Mouse (Mus musculus) MEL (cell line): ENCODE results near the gene Gm26992. TPM values are rescaled to one million over a fixed set of nuclear protein-coding genes. Genes with fewer than 3 reads are reported as not detected.

Source experiments
- DNase-seq: peaks from one replicate; pipeline ENCODE4 v3.0.0; 2011; ENCODE audit warnings: low read depth, low spot score
- H3K27ac ChIP-seq: 2 replicates; pipeline ENCODE4 v1.5.1; 2012; ENCODE audit warnings: low read depth, mild to moderate bottlenecking, control low read depth, low read length, moderate library complexity; ENCODE audit not compliant: control insufficient read depth
- H3K27me3 ChIP-seq, 2 experiments: fragments of 150-350 bp in 1 of 2; sonication (generic) in 1 of 2; 2 replicates each; pipeline ENCODE4 v1.6.1; 2012; ENCODE audit warnings: low read length in 2 of 2, mild to moderate bottlenecking in 2 of 2, improper control_type of control experiment in 1 of 2, moderate library complexity in 1 of 2; ENCODE audit not compliant: insufficient read depth in 2 of 2, control insufficient read depth in 1 of 2
- H3K36me3 ChIP-seq, 2 experiments: 2 replicates each; pipeline ENCODE4 v1.6.1; 2012 to 2014; ENCODE audit warnings: low read length in 2 of 2, improper control_type of control experiment in 1 of 2, inconsistent platforms in 1 of 2, mild to moderate bottlenecking in 1 of 2; ENCODE audit not compliant: insufficient read depth in 2 of 2, control insufficient read depth in 1 of 2
- H3K4me1 ChIP-seq, 2 experiments: fragments of 150-350 bp in 1 of 2; sonication (generic) in 1 of 2; 2 replicates each; pipeline ENCODE4 v1.6.1; 2012; ENCODE audit warnings: low read length in 2 of 2, improper control_type of control experiment in 1 of 2, mild to moderate bottlenecking in 1 of 2; ENCODE audit not compliant: insufficient read depth in 2 of 2, control insufficient read depth in 1 of 2
- H3K4me3 ChIP-seq, 2 experiments: fragments of 150-350 bp in 1 of 2; sonication (generic) in 1 of 2; 2 replicates each; pipeline ENCODE4 v1.5.1; 2012; ENCODE audit warnings: low read depth in 2 of 2, low read length in 2 of 2, mild to moderate bottlenecking in 2 of 2, moderate library complexity in 2 of 2, control low read depth in 1 of 2, improper control_type of control experiment in 1 of 2; ENCODE audit not compliant: control insufficient read depth in 1 of 2, insufficient read depth in 1 of 2
- H3K79me2 ChIP-seq: 2 replicates; pipeline ENCODE4 v1.6.1; 2012; ENCODE audit warnings: mild to moderate bottlenecking, low read length, moderate library complexity; ENCODE audit not compliant: control insufficient read depth, poor library complexity, insufficient read depth
- H3K9ac ChIP-seq: 2 replicates; pipeline ENCODE4 v1.6.1; 2012; ENCODE audit warnings: low read depth, mild to moderate bottlenecking, control low read depth, low read length, moderate library complexity; ENCODE audit not compliant: control insufficient read depth, poor library complexity, severe bottlenecking
- H3K9me3 ChIP-seq: fragments of 150-350 bp; sonication (generic); replicated peaks from 2 replicates; pipeline ENCODE4 v1.6.1; 2012; ENCODE audit warnings: mild to moderate bottlenecking, low read length, improper control_type of control experiment, moderate library complexity; ENCODE audit not compliant: insufficient read depth
- CHD1 ChIP-seq: IDR thresholded peaks from 2 replicates; pipeline ENCODE4 v1.6.1; 2012; ENCODE audit warnings: low read depth, mild to moderate bottlenecking, inconsistent platforms, low read length, improper control_type of control experiment
- E2F4 ChIP-seq: IDR thresholded peaks from 2 replicates; pipeline ENCODE4 v1.6.1; 2011; ENCODE audit warnings: low read depth, low read length, improper control_type of control experiment, borderline replicate concordance
- ELF1 ChIP-seq: IDR thresholded peaks from 2 replicates; pipeline ENCODE4 v1.6.1; 2014; ENCODE audit warnings: low read depth, mild to moderate bottlenecking, inconsistent platforms, low read length, improper control_type of control experiment, moderate library complexity
- JUND ChIP-seq: IDR thresholded peaks from 2 replicates; pipeline ENCODE4 v1.6.1; 2011; ENCODE audit warnings: low read depth, mild to moderate bottlenecking, improper control_type of control experiment, low read length
- KAT2A ChIP-seq: conservative IDR thresholded peaks from 2 replicates; pipeline ENCODE4 v1.6.1; 2012; ENCODE audit warnings: low read depth, low read length, improper control_type of control experiment, inconsistent platforms
- MAFK ChIP-seq: IDR thresholded peaks from 2 replicates; pipeline ENCODE4 v1.6.1; 2011; ENCODE audit warnings: low read depth, mild to moderate bottlenecking, low read length, improper control_type of control experiment, borderline replicate concordance
- MXI1 ChIP-seq: IDR thresholded peaks from 2 replicates; pipeline ENCODE4 v1.6.1; 2011; ENCODE audit warnings: mild to moderate bottlenecking, low read depth, low read length, improper control_type of control experiment
- NELFE ChIP-seq: IDR thresholded peaks from 2 replicates; pipeline ENCODE4 v1.6.1; 2011; ENCODE audit warnings: low read depth, low read length, improper control_type of control experiment
- POLR2A ChIP-seq, 2 experiments: IDR thresholded peaks; 2 replicates each; pipeline ENCODE4 v1.6.1; 2011 to 2012; ENCODE audit warnings: low read length in 2 of 2, mild to moderate bottlenecking in 2 of 2, control low read depth in 1 of 2, improper control_type of control experiment in 1 of 2, low read depth in 1 of 2, moderate library complexity in 1 of 2; ENCODE audit not compliant: control insufficient read depth in 1 of 2, insufficient read depth in 1 of 2, poor library complexity in 1 of 2
- POLR2AphosphoS2 ChIP-seq: IDR thresholded peaks from 2 replicates; pipeline ENCODE4 v1.6.1; 2011; ENCODE audit warnings: low read length, improper control_type of control experiment
- POLR2AphosphoS5 ChIP-seq: IDR thresholded peaks from 2 replicates; pipeline ENCODE4 v1.6.1; 2012; ENCODE audit warnings: low read depth, borderline replicate concordance, mild to moderate bottlenecking, inconsistent platforms, low read length, moderate library complexity, mixed read lengths
- RAD21 ChIP-seq: IDR thresholded peaks from 2 replicates; pipeline ENCODE4 v1.6.1; 2011; ENCODE audit warnings: mild to moderate bottlenecking, low read depth, low read length, improper control_type of control experiment
- RCOR1 ChIP-seq: IDR thresholded peaks from 2 replicates; pipeline ENCODE4 v1.6.1; 2012; ENCODE audit warnings: low read depth, mild to moderate bottlenecking, inconsistent platforms, low read length, improper control_type of control experiment
- SMC3 ChIP-seq: IDR thresholded peaks from 2 replicates; pipeline ENCODE4 v1.6.1; 2011; ENCODE audit warnings: low read depth, low read length, improper control_type of control experiment
- ZC3H11A ChIP-seq: IDR thresholded peaks from 2 replicates; pipeline ENCODE4 v1.6.1; 2012; ENCODE audit warnings: low read depth, mild to moderate bottlenecking, inconsistent platforms, low read length, improper control_type of control experiment
- ZKSCAN1 ChIP-seq: IDR thresholded peaks from 2 replicates; pipeline ENCODE4 v1.6.1; 2012; ENCODE audit warnings: low read depth, mild to moderate bottlenecking, inconsistent platforms, low read length, improper control_type of control experiment, moderate library complexity
- ZMIZ1 ChIP-seq: IDR thresholded peaks from 2 replicates; pipeline ENCODE4 v1.6.1; 2012; ENCODE audit warnings: low read depth, mild to moderate bottlenecking, inconsistent platforms, low read length, improper control_type of control experiment, moderate library complexity
- polyA plus RNA-seq, 2 experiments: library from polyadenylated mRNA; stranded (reverse) in 1 of 2; unstranded in 1 of 2; fragments of >175 nt in 1 of 2; fragments of >200 nt in 1 of 2; gene quantifications; 2 replicates each; pipeline versions ENCODE4 v1.2.1 to v1.2.4; 2012; ENCODE audit warnings: low replicate concordance in 2 of 2, low read depth in 1 of 2; ENCODE audit not compliant: insufficient read length in 2 of 2, insufficient read depth in 1 of 2, missing spikeins in 1 of 2
- total RNA-seq: library from RNA; depleted of rRNA; stranded (reverse); fragments of 300-350 nt; gene quantifications from 2 replicates; pipeline ENCODE4 v1.2.3, GENCODE M21; 2012

Gm26992 gene
- total and polyA plus RNA-seq, 3 experiments = not detected

DNA sequence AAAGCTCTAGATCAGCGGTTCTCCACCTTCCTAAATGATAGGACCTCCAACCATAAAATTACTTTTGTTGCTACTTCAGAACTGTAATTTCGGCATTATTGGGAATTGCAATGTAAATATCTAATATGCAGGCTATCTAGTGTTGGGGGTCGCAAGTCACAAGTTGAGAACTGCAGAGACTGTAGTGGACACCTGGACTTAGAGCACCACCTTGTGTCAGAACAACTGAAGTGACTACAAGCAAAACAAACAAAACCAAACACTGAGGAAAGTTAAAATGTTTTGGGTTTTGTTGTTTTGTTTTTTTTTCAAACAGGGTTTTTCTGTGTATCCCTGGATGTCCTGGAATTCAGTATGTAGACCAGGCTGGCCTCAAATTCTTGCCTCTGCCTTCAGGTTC lies 37.3 kb upstream of the Gm26992 start:
- Histone ChIP-seq H3K27me3 (no peaks in the 10 kb centered on the region; a peak in 1 of 4 replicates), H3K4me3 (no peak overlapping the region), H3K27ac (no peak overlapping the region), H3K9ac (no peak overlapping the region), H3K36me3 (no peaks in the 10 kb centered on the region), H3K9me3 (no peaks in the 10 kb centered on the region), H3K4me1 (no peaks in the 10 kb centered on the region), H3K79me2 (no peaks in the 10 kb centered on the region)
- DNase-seq = no peak
- TF ChIP-seq CHD1 (no peak), JUND (no peak), RAD21 (peak; percentile 3), POLR2AphosphoS5 (no peak), POLR2A (IDR thresholded peaks at IDR 0.05; ENCODE audit: control insufficient read depth in 1 of 2, insufficient read depth in 1 of 2, low read depth in 1 of 2, low read length in 2 of 2, poor library complexity in 1 of 2) (no peak), ZMIZ1 (no peak), SMC3 (no peak), NELFE (no peak), MAFK (no peak)

DNA sequence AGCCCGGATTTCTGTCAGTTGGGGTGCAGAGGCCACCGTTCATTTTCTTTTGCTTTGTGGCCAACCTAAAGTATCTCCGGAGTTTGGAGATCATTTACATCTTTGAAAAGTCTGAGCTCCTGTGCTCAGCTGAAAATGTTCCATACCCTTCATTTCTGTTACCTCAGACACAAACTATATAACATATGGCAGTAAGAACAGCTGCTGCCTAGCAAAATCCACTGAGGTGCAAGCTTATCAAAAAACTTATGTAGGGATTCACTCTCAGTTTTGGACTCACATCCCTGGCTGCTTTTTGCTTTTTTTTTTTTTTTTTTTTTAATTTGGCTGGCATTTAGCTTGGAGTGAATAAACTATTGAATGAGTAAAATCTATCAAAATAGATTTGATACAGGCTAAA lies 33.7 kb upstream of the Gm26992 start:
- Histone ChIP-seq H3K79me2 (no peaks in the 10 kb centered on the region), H3K36me3 (no peaks in the 10 kb centered on the region), H3K4me1 (no peaks in the 10 kb centered on the region), H3K9ac (no peak overlapping the region), H3K9me3 (no peaks in the 10 kb centered on the region), H3K4me3 (no peak overlapping the region), H3K27ac (no peak overlapping the region), H3K27me3 (peaks cover 0 to 2% of the 10 kb centered on the region in 2 experiments; a peak in 2 of 4 replicates)
- TF ChIP-seq RCOR1 (no peak), MXI1 (no peak), NELFE (no peak), E2F4 (no peak), POLR2AphosphoS2 (no peak), ZC3H11A (no peak), ZKSCAN1 (no peak), ELF1 (no peak), ZMIZ1 (no peak), KAT2A (no peak), POLR2A (IDR thresholded peaks at IDR 0.05; ENCODE audit: control insufficient read depth in 1 of 2, insufficient read depth in 1 of 2, low read depth in 1 of 2, low read length in 2 of 2, poor library complexity in 1 of 2) (no peak)
- no peak for DNase-seq
